Mouse (Mus musculus) adrenal gland, adult 8-10 months (tissue): ENCODE results near the gene Rnf151. TPM values are rescaled to one million over a fixed set of nuclear protein-coding genes. Genes with fewer than 3 reads are reported as not detected.
"Not testable (repeated sequence)": the region's sequence is repeated elsewhere in the genome, so short reads cannot be mapped to it uniquely, and the experiment has no call there.

Experiments used
- DNase-seq: peaks from one replicate; pipeline ENCODE4 v3.0.0; 2022
- total RNA-seq, 4 experiments: library from RNA; stranded (reverse); gene quantifications; 2 replicates each; pipeline ENCODE4 v1.2.4; 2022

Gene Rnf151
- total RNA-seq, 4 experiments from 2014 or later, result not detected

- DNase-seq, result not testable (repeated sequence)
These were observed 50.9 kb downstream of the Rnf151 start for GRCm38 (mm10) chr17:24667011-24667410.

Other genes with a start within 250 kb of the Rnf151 start
- gene E4f1, start 247.8 kb downstream of the Rnf151 start, total RNA-seq, result 10 to 100 TPM; 20.9 to 37.4 (median 26.4) TPM
- 100 to 1,000 TPM; 105 to 116 (median 107) TPM for gene Pgp, start 247.7 kb downstream of the Rnf151 start, total RNA-seq
- under 1 TPM in 2 of 4 experiments, not detected in 2; 0.30 to 0.38 TPM for gene Bricd5, start 244.2 kb downstream of the Rnf151 start, total RNA-seq
- 10 to 100 TPM; 24.3 to 37.6 (median 32.2) TPM for gene Mlst8, start 239.0 kb downstream of the Rnf151 start, total RNA-seq
- gene Caskin1, start 229.5 kb downstream of the Rnf151 start, total RNA-seq, result 10 to 100 TPM; 49.1 to 61.2 (median 53.8) TPM
- gene Traf7, start 190.1 kb downstream of the Rnf151 start, total RNA-seq, result 100 to 1,000 TPM in 3 of 4 experiments, 10 to 100 TPM in 1; 92.1 to 189 (median 132) TPM
- gene Rab26, start 183.9 kb downstream of the Rnf151 start, total RNA-seq, result 1 to 10 TPM in 3 of 4 experiments, under 1 TPM in 1; 0.81 to 3.5 (median 2.4) TPM
- gene Pkd1, start 168.2 kb downstream of the Rnf151 start, total RNA-seq, result 10 to 100 TPM; 58.5 to 88.8 (median 71.0) TPM
- 100 to 1,000 TPM in 3 of 4 experiments, 10 to 100 TPM in 1; 79.2 to 135 (median 111) TPM for gene Tsc2, start 85.4 kb downstream of the Rnf151 start, total RNA-seq
- gene Nthl1, start 85.4 kb downstream of the Rnf151 start, total RNA-seq, result 10 to 100 TPM in 3 of 4 experiments, 1 to 10 TPM in 1; 9.0 to 17.3 (median 12.1) TPM
- gene Slc9a3r2, start 67.7 kb downstream of the Rnf151 start, total RNA-seq, result 10 to 100 TPM; 45.9 to 78.6 (median 73.7) TPM
- not detected for gene Npw, start 59.6 kb downstream of the Rnf151 start, total RNA-seq
- gene Zfp598, start 48.4 kb downstream of the Rnf151 start, total RNA-seq, result 10 to 100 TPM; 44.9 to 59.4 (median 50.8) TPM
- gene Syngr3, start 28.1 kb downstream of the Rnf151 start, total RNA-seq, result 1 to 10 TPM; 2.4 to 5.5 (median 3.8) TPM
- 10 to 100 TPM; 31.7 to 35.6 (median 32.6) TPM for gene Gfer, start 21.9 kb downstream of the Rnf151 start, total RNA-seq
- gene Noxo1, start 21.8 kb downstream of the Rnf151 start, total RNA-seq, result 10 to 100 TPM in 1 of 4 experiments, 1 to 10 TPM in 3; 2.8 to 14.8 (median 7.5) TPM
- gene Tbl3, start 10.4 kb downstream of the Rnf151 start, total RNA-seq, result 10 to 100 TPM; 34.3 to 40.5 (median 38.2) TPM
- gene Rps2, start 53 bp upstream of the Rnf151 start, total RNA-seq, result 100 to 1,000 TPM; 571 to 651 (median 615) TPM
- gene Ndufb10, start 6.4 kb upstream of the Rnf151 start, total RNA-seq, result 100 to 1,000 TPM; 199 to 268 (median 237) TPM
- under 1 TPM in 1 of 4 experiments, not detected in 3; 0.49 TPM for gene Rpl3l, start 9.8 kb upstream of the Rnf151 start, total RNA-seq
- 10 to 100 TPM; 87.3 to 91.3 (median 89.0) TPM for gene Msrb1, start 18.6 kb upstream of the Rnf151 start, total RNA-seq
- 1 to 10 TPM; 1.7 to 2.8 (median 2.4) TPM for gene Hs3st6, start 34.9 kb upstream of the Rnf151 start, total RNA-seq
- gene Meiob, start 86.2 kb upstream of the Rnf151 start, total RNA-seq, result 1 to 10 TPM in 2 of 4 experiments, under 1 TPM in 2; 0.52 to 2.7 (median 1.1) TPM
- 10 to 100 TPM; 81.9 to 99.1 (median 92.7) TPM for gene Hagh, start 122.1 kb upstream of the Rnf151 start, total RNA-seq
- 10 to 100 TPM; 26.4 to 36.0 (median 32.1) TPM for gene Fahd1, start 132.3 kb upstream of the Rnf151 start, total RNA-seq
- 1 to 10 TPM; 2.0 to 5.8 (median 2.7) TPM for gene Igfals, start 147.9 kb upstream of the Rnf151 start, total RNA-seq
- 10 to 100 TPM; 58.9 to 66.0 (median 61.5) TPM for gene Nubp2, start 168.3 kb upstream of the Rnf151 start, total RNA-seq
- 10 to 100 TPM; 31.5 to 34.0 (median 33.7) TPM for gene Spsb3, start 168.6 kb upstream of the Rnf151 start, total RNA-seq
- 10 to 100 TPM; 43.6 to 80.7 (median 66.3) TPM for gene Eme2, start 177.0 kb upstream of the Rnf151 start, total RNA-seq
- 100 to 1,000 TPM; 120 to 201 (median 138) TPM for gene Mrps34, start 177.1 kb upstream of the Rnf151 start, total RNA-seq
- 100 to 1,000 TPM in 2 of 4 experiments, 10 to 100 TPM in 2; 73.5 to 148 (median 104) TPM for gene Nme3, start 178.4 kb upstream of the Rnf151 start, total RNA-seq
- gene Mapk8ip3, start 218.9 kb upstream of the Rnf151 start, total RNA-seq, result 100 to 1,000 TPM in 3 of 4 experiments, 10 to 100 TPM in 1; 96.1 to 271 (median 177) TPM
- gene Jpt2, start 242.6 kb upstream of the Rnf151 start, total RNA-seq, result 10 to 100 TPM; 28.0 to 38.5 (median 30.7) TPM